Mouse (Mus musculus): Measurements from ENCODE around the gene Ric8a. TPM values are rescaled to one million over a fixed set of nuclear protein-coding genes. Genes with fewer than 3 reads are reported as not detected.
A peak's percentile ranks its signal among the peaks of the same experiment; 100 is the strongest.

Ric8a gene
- polyA plus RNA-seq, 1 experiment from 2014 or later: 42.7 TPM

DNA sequence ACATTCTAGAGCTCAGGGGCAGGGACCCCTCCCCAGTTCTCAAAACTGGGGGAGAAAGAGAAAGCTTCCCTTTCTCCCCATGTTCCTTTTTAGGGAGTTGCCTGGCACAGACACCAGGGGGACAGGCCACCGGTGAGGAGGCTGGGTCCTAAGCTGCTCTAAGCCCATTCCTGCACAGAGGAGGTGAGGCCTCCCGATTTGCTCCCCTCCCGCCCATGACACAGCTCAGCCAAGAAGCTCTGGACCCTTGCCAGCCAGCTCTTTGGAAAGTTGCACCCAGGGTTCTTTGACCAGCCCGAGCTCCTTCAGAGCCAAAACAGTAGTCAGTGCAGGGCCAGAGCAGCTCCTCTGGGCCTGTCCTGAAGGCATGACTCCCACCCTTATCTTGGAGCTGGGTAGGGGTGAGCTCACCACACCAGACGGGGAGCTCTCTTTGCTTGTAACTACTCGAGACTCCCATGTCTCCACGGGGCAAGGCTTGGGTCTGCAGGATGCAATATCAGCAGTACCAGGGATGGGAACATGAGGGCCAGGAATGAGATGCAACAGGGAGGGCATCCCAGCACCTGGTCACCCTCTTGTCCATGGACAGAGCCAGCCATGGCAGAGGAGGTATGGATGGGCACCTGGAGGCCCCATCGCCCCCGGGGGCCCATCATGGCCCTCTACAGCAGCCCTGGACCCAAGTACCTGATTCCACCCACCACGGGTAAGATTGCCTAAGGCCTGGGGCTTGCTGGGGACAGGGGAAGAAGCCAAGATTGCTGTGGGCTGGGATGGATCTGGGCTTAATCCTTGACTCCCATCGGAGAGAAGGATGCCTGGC is 8.8 kb upstream of the Ric8a start, which contains the start of gene Odf3:
Gene Odf3, plus strand, starts transcription at position 51 of the 826 bp plus-strand sequence.
- H3K4me3 ChIP-seq: no peak within 1 kb of the TSS
- peaks cover 4% of the 10 kb centered on the region; the same call in 1 of the 2 replicates for H3K4me1 ChIP-seq (replicated peaks)
- H3K4me2 ChIP-seq: no peak within 1 kb of the TSS
- peaks cover 18% of the 10 kb centered on the region for H3K36me3 ChIP-seq
- WGBS: 53% methylated on average over 11 of the region's 11 CpGs
- H3K27me3 ChIP-seq (replicated peaks): peaks cover 36% of the 10 kb centered on the region
- H3K27ac ChIP-seq (ENCODE audit: poor library complexity, severe bottlenecking): no peak within 1 kb of the TSS
- no peak for ATAC-seq (ENCODE audit: insufficient number of reproducible peaks, low FRiP score)
- no peaks in the 10 kb centered on the region for H3K9me3 ChIP-seq (replicated peaks)
- H3K9ac ChIP-seq: no peak within 1 kb of the TSS

DNA sequence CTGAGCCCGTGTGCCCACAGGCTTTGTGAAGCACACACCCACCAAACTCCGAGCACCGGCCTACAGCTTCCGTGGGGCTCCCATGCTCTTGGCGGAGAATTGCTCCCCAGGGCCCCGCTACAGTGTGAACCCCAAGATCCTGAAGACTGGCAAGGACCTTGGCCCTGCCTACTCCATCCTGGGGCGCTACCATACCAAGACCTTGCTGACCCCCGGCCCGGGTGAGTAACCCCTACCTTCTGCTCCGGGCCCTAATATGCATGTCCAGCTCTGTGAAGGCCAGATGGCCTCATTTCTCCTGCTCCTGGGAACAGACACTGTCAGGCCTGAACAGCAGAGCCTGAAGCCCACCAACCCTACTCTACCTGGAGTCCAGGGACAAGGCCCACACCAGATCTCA is 8.2 kb upstream of the Ric8a start:
- H3K4me2 ChIP-seq: no peak overlapping the region
- WGBS: 84% methylated on average over 10 of the region's 10 CpGs
- peaks cover 30% of the 10 kb centered on the region for H3K27me3 ChIP-seq (replicated peaks)
- H3K27ac ChIP-seq (ENCODE audit: poor library complexity, severe bottlenecking): no peak overlapping the region
- no peak overlapping the region for H3K9ac ChIP-seq
- H3K36me3 ChIP-seq: peaks cover 24% of the 10 kb centered on the region
- peaks cover 4% of the 10 kb centered on the region; the same call in 1 of the 2 replicates for H3K4me1 ChIP-seq (replicated peaks)
- ATAC-seq (ENCODE audit: insufficient number of reproducible peaks, low FRiP score): no peak
- H3K9me3 ChIP-seq (replicated peaks): no peaks in the 10 kb centered on the region
- H3K4me3 ChIP-seq: no peak overlapping the region

DNA sequence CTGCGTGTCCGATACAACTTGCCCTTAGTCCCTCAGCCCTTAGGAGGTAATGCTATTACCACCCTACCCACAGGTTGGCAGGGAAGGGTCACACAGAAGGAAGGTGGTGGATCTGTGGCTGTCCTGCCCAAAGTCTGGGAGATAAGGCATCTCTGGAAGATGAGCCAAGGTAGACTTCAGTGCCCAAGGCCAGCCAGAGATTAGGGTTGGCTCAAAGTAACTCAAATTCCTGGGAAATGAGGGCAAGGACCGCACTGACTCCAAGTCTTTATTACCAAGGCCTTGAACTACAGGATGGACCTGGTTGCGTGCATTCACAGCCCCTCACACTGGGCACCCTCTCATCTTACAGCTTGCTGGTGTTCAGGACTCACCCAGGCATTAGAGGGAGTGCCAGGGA is 4.8 kb upstream of the Ric8a start:
- Histone ChIP-seq H3K36me3 (peaks cover 39% of the 10 kb centered on the region), H3K9me3 (replicated peaks) (no peaks in the 10 kb centered on the region), H3K4me1 (replicated peaks) (peaks cover 13% of the 10 kb centered on the region), H3K9ac (no peak overlapping the region), H3K4me3 (no peak overlapping the region), H3K27me3 (replicated peaks) (peaks cover 3% of the 10 kb centered on the region; the same call in 1 of the 2 replicates), H3K4me2 (no peak overlapping the region), H3K27ac (ENCODE audit: poor library complexity, severe bottlenecking) (no peak overlapping the region)
- WGBS: 94% methylated on average over 4 of the region's 4 CpGs
- ATAC-seq (ENCODE audit: insufficient number of reproducible peaks, low FRiP score): no peak

DNA sequence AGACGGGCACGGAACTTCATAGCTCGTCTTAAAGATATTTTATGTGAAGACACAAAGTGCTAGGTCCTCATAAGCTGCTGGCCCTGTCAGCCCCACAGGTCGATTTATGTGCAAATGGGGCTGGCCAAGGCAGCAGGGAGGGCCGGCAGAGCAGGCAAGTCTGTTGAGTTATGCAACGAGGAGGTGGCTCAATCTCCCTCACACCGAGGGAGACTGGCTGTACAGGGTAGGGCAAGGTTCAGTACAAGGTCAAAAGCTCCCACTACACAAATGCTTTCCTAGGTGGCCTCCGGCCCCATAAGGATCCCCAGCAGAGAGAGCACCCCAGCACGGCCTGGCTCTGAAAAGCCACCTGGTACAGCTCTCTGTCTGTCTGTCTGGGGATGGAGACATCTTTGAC is 3.4 kb upstream of the Ric8a start:
- no peak for ATAC-seq (ENCODE audit: insufficient number of reproducible peaks, low FRiP score)
- Histone ChIP-seq H3K27ac (ENCODE audit: poor library complexity, severe bottlenecking) (no peak overlapping the region), H3K27me3 (replicated peaks) (no peaks in the 10 kb centered on the region), H3K9ac (no peak overlapping the region), H3K9me3 (replicated peaks) (no peaks in the 10 kb centered on the region), H3K4me1 (replicated peaks) (peaks cover 16% of the 10 kb centered on the region), H3K4me2 (no peak overlapping the region), H3K36me3 (peaks cover 39% of the 10 kb centered on the region), H3K4me3 (no peak overlapping the region)
- 86% methylated on average over 9 of the region's 9 CpGs for WGBS

DNA sequence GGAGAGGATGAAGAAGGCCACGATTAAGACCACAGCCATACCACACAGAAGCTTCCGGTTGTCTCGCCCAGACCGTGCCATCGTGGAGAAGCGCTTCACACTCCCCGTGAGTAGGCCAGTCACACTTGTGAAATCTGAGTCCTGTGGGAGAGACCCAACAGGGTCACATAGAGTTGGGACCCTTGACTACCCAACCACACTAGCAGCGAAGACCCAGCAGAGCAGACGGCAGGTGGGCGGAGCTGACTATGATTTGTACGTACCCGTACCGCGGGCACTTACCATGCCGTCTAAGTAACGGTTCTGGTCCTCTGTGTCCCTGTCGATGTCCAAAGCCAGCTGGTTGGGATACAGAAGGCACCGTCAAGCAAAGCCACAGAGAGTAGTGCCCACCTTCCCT is 2.3 kb upstream of the Ric8a start:
- peaks cover 50% of the 10 kb centered on the region for H3K36me3 ChIP-seq
- ATAC-seq (ENCODE audit: insufficient number of reproducible peaks, low FRiP score): no peak
- H3K4me2 ChIP-seq: peak overlapping the region; percentile 87; the same call in 1 of the 2 replicates
- H3K27ac ChIP-seq (ENCODE audit: poor library complexity, severe bottlenecking): no peak overlapping the region
- no peak overlapping the region for H3K9ac ChIP-seq
- no peaks in the 10 kb centered on the region for H3K27me3 ChIP-seq (replicated peaks)
- H3K4me3 ChIP-seq: peak overlapping the region; percentile 70; the same call in 1 of the 2 replicates
- 91% methylated on average over 18 of the region's 18 CpGs for WGBS
- no peaks in the 10 kb centered on the region for H3K9me3 ChIP-seq (replicated peaks)
- H3K4me1 ChIP-seq (replicated peaks): peaks cover 22% of the 10 kb centered on the region

DNA sequence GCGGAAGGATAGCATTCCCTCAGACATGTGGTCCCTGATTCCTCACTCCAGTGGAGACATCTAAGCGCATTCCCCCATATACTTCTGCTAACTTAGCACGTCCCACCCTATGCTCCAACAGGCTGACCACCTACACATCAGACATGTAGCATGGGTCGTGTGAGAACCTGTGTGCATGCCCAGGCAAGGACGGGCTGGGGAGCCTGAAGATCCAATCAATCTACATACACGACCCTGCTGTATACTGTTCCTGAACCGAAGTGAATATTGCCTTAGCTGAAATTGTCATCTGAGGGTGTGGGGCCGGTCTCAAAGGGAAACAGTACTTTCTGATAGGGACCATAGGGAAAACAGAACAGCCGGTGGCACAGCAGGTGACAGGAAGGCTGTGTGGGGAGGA is 1.6 kb upstream of the Ric8a start:
- H3K4me1 ChIP-seq (replicated peaks): peaks cover 22% of the 10 kb centered on the region
- H3K27me3 ChIP-seq (replicated peaks): no peaks in the 10 kb centered on the region
- peak overlapping the region; percentile 70 for H3K4me3 ChIP-seq
- peak overlapping the region; percentile 87 for H3K9ac ChIP-seq
- H3K36me3 ChIP-seq: peaks cover 57% of the 10 kb centered on the region
- H3K9me3 ChIP-seq (replicated peaks): no peaks in the 10 kb centered on the region
- peak overlapping the region; percentile 87 for H3K4me2 ChIP-seq
- 70% methylated on average over 9 of the region's 9 CpGs for WGBS
- ATAC-seq (ENCODE audit: insufficient number of reproducible peaks, low FRiP score): no peak
- H3K27ac ChIP-seq (ENCODE audit: poor library complexity, severe bottlenecking): 0 out of 2 replicates have a peak overlapping the region, but pooled peaks have one; percentile 87

DNA sequence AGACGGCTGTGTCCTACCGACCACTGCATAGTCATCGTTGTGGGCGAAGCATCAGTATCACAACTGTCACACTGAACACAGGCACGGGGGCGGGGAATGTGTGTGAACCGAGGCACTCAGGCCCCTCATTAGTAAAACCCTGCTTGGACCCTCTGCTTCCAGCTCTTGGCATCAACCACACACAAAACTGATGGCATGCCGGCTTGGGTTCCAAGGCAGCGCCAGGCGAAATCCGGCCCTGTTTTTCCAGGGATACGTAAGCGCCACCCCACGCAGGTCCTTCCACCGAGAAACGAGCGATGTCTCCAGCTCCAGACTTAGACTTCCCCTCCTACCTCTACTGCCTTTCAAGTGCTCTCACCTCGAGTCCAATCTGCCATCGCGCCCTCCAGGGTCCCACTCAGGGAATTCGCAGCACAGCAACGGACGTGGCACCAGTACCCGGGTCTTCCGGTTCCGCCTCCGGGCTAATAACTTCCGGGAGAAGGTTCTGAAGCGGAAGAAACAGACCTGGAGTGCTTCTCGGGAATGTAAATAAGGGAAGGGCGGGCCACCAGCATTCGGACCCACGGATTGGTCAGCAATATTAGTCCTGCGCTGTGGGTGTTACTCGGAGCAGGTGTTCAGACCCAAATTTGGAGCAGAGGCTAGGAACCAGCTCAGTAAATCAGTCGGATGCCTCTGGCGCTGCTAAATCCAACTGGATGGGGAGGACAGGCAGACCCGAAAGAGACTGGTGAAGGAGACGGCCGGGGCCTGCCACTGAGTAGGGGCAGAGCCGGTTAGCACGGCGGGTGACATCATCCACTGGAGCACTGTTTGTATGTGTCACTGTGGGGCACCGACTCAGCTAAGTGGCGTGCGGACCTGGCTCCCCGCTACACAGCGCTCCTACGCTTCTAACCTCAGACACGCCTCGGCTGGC is 635 bp upstream of the Ric8a start, which contains the start of gene Gm45785:
Gene Gm45785, minus strand, starts transcription at position 472 of the 925 bp plus-strand sequence.
- no peaks in the 10 kb centered on the region for H3K9me3 ChIP-seq (replicated peaks)
- WGBS: under 1% methylated on average over 51 of the region's 51 CpGs
- H3K27me3 ChIP-seq (replicated peaks): no peaks in the 10 kb centered on the region
- H3K4me1 ChIP-seq (replicated peaks): peaks cover 22% of the 10 kb centered on the region
- peak within 1 kb of the TSS; percentile 87 for H3K9ac ChIP-seq
- peak; percentile 78 for ATAC-seq (ENCODE audit: insufficient number of reproducible peaks, low FRiP score)
- peak within 1 kb of the TSS; percentile 70 for H3K4me3 ChIP-seq
- H3K4me2 ChIP-seq: peak within 1 kb of the TSS; percentile 87
- H3K27ac ChIP-seq (ENCODE audit: poor library complexity, severe bottlenecking): peak within 1 kb of the TSS; percentile 87
- H3K36me3 ChIP-seq: peaks cover 66% of the 10 kb centered on the region

DNA sequence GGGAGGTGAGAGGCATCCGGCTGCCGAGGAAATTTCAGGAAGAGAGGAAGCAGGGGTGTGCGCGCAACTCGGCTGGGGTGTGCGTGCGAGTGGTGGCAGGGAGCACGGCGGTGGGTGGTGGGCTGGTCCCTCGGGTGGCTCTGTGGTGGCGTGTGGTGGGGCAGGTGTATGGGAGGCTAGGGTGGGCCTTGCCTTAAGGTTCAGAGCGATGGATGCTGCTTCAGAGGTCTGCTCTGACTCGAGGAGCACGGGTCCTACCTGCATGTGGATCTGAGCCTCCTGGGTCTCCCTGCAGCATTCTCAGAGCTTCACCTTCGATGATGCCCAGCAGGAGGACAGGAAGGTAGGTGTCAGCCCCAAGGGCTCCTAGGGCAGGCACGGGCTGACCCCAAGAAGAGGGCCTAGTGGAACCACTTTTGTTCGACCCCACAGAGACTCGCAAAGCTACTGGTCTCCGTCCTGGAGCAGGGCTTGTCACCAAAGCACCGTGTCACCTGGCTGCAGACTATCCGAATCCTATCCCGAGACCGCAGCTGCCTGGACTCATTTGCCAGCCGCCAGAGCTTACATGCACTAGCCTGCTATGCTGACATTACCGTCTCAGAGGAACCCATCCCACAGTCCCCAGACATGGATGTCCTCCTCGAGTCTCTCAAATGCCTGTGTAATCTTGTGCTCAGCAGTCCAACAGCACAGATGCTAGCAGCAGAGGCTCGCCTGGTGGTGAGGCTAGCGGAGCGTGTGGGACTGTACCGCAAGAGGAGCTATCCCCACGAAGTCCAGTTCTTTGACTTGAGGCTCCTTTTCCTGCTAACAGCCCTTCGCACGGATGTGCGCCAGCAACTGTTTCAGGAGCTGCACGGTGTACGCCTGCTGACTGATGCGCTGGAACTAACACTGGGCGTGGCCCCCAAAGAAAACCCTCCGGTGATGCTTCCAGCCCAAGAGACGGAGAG is 1.1 kb downstream of the Ric8a start, which contains the start of gene Bet1l:
Gene Bet1l, minus strand, starts transcription at position 28 of the 956 bp plus-strand sequence.
- Histone ChIP-seq H3K27ac (ENCODE audit: poor library complexity, severe bottlenecking) (peak within 1 kb of the TSS; percentile 87), H3K27me3 (replicated peaks) (no peaks in the 10 kb centered on the region), H3K4me3 (peak within 1 kb of the TSS; percentile 70), H3K9me3 (replicated peaks) (no peaks in the 10 kb centered on the region), H3K4me1 (replicated peaks) (peaks cover 22% of the 10 kb centered on the region), H3K4me2 (peak within 1 kb of the TSS; percentile 87), H3K36me3 (peaks cover 67% of the 10 kb centered on the region), H3K9ac (peak within 1 kb of the TSS; percentile 87)
- peak; percentile 40; the same call in 1 of the 2 replicates for ATAC-seq (ENCODE audit: insufficient number of reproducible peaks, low FRiP score)
- WGBS: 33% methylated on average over 40 of the region's 40 CpGs

DNA sequence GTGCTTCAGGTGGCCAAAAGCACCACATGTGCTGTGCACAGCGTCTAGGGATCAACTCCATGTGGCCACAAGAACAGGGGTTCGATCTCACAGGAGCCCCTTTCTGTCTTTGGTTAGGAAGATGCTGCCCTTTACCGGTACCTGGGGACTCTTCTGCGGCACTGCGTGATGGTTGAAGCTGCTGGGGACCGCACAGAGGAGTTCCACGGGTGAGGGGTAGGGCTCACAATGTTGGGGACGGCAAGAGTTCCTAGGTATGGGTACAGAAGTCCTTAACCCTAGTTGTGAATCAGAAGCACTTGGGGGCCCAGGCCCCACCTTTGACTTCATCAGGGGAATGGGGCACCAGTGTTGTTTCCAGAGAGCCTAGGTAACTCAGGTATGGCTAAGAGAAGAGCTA is 2.0 kb downstream of the Ric8a start:
- H3K9me3 ChIP-seq (replicated peaks): no peaks in the 10 kb centered on the region
- no peaks in the 10 kb centered on the region for H3K27me3 ChIP-seq (replicated peaks)
- H3K27ac ChIP-seq (ENCODE audit: poor library complexity, severe bottlenecking): no peak overlapping the region
- peak overlapping the region; percentile 70; the same call in 1 of the 2 replicates for H3K4me3 ChIP-seq
- H3K9ac ChIP-seq: peak overlapping the region; percentile 87
- H3K4me1 ChIP-seq (replicated peaks): peaks cover 22% of the 10 kb centered on the region
- no peak for ATAC-seq (ENCODE audit: insufficient number of reproducible peaks, low FRiP score)
- whole genome bisulfite sequencing: 95% methylated on average over 8 of the region's 8 CpGs
- peak overlapping the region; percentile 87 for H3K4me2 ChIP-seq
- peaks cover 67% of the 10 kb centered on the region for H3K36me3 ChIP-seq

DNA sequence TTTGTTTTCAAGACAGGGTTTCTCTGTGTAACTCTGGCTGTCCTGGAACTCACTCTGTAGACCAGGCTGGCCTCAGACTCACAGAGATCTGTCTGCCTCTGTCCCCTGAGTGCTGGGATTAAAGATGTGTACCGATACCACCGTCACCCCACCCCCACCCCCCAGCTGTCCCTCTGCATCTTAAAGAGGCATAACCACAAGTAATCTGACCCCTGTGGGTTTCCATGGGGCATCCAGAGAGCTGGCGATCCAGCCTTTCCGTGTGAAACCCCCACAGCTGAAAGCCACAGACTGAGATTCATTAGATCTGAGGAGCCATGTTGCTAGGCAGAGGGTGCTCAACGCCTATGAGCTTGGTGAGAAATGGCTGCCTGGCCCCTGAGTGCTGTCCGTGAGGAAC is 3.2 kb downstream of the Ric8a start:
- Histone ChIP-seq H3K4me1 (replicated peaks) (peaks cover 19% of the 10 kb centered on the region), H3K4me2 (no peak overlapping the region), H3K4me3 (no peak overlapping the region), H3K9me3 (replicated peaks) (no peaks in the 10 kb centered on the region), H3K9ac (no peak overlapping the region), H3K27me3 (replicated peaks) (no peaks in the 10 kb centered on the region), H3K27ac (ENCODE audit: poor library complexity, severe bottlenecking) (no peak overlapping the region), H3K36me3 (peaks cover 67% of the 10 kb centered on the region)
- ATAC-seq (ENCODE audit: insufficient number of reproducible peaks, low FRiP score): no peak
- WGBS: 78% methylated on average over 6 of the region's 6 CpGs
